Mouse (Mus musculus) G1E (cell line): ENCODE data around the gene Galnt15.

Experiments used
- CTCF ChIP-seq: IDR thresholded peaks from 2 replicates; pipeline ENCODE4 v1.5.1; 2012; ENCODE audit warnings: low read depth, low read length, inconsistent platforms, mixed read lengths
- GATA1 ChIP-seq: IDR thresholded peaks from 2 replicates; pipeline ENCODE4 v1.6.1; 2012; ENCODE audit warnings: borderline replicate concordance, low read length, inconsistent platforms, mixed read lengths
- GATA2 ChIP-seq: IDR thresholded peaks from 2 replicates; pipeline ENCODE4 v1.6.1; 2012; ENCODE audit warnings: low read depth, low read length, inconsistent platforms, borderline replicate concordance

GRCm38 (mm10) chr14:32050171-32050570 lies 21.4 kb downstream of the Galnt15 start:
- TF ChIP-seq CTCF (no peak), GATA1 (no peak), GATA2 (no peak)
